Mouse (Mus musculus): Measurements from ENCODE around the gene Tssk6. TPM values are rescaled to one million over a fixed set of nuclear protein-coding genes. Genes with fewer than 3 reads are reported as not detected.

The Tssk6 gene
- total RNA-seq, 2 experiments from 2014 or later: 0.94 TPM; not detected in 1

Other genes starting within 250 kb of the Tssk6 start
- gene Zfp964, start 247.7 kb upstream of the Tssk6 start, total RNA-seq (2015; ENCODE audit: low replicate concordance): not detected in 2 replicates
- 0.09 and 0.14 TPM in 2 replicates for gene Zfp964, start 247.7 kb upstream of the Tssk6 start, total RNA-seq (2017; ENCODE audit: low replicate concordance)
- 10.7 and 15.6 TPM in 2 replicates for gene Zfp869, start 191.5 kb upstream of the Tssk6 start, total RNA-seq (2015; ENCODE audit: low replicate concordance)
- 23.1 and 30.1 TPM in 2 replicates for gene Zfp869, start 191.5 kb upstream of the Tssk6 start, total RNA-seq (2017; ENCODE audit: low replicate concordance)
- 5.2 and 7.1 TPM in 2 replicates for gene Zfp963, start 152.2 kb upstream of the Tssk6 start, total RNA-seq (2015; ENCODE audit: low replicate concordance)
- 3.2 and 3.7 TPM in 2 replicates for gene Zfp963, start 152.2 kb upstream of the Tssk6 start, total RNA-seq (2017; ENCODE audit: low replicate concordance)
- gene Gm20422, start 127.3 kb upstream of the Tssk6 start, total RNA-seq (2015; ENCODE audit: low replicate concordance): not detected in 2 replicates
- gene Gm20422, start 127.3 kb upstream of the Tssk6 start, total RNA-seq (2017; ENCODE audit: low replicate concordance): 2.9 TPM in 1 of 2 replicates, not detected in the other
- gene Atp13a1, start 111.0 kb upstream of the Tssk6 start, total RNA-seq (2015; ENCODE audit: low replicate concordance): 9.2 and 9.4 TPM in 2 replicates
- gene Atp13a1, start 111.0 kb upstream of the Tssk6 start, total RNA-seq (2017; ENCODE audit: low replicate concordance): 3.7 and 3.9 TPM in 2 replicates
- gene Zfp866, start 111.0 kb upstream of the Tssk6 start, total RNA-seq (2015; ENCODE audit: low replicate concordance): 13.1 and 14.0 TPM in 2 replicates
- gene Zfp866, start 111.0 kb upstream of the Tssk6 start, total RNA-seq (2017; ENCODE audit: low replicate concordance): 21.1 and 28.6 TPM in 2 replicates
- 14.2 and 20.1 TPM in 2 replicates for gene Gmip, start 93.5 kb upstream of the Tssk6 start, total RNA-seq (2015; ENCODE audit: low replicate concordance)
- gene Gmip, start 93.5 kb upstream of the Tssk6 start, total RNA-seq (2017; ENCODE audit: low replicate concordance): 15.5 and 24.4 TPM in 2 replicates
- gene Lpar2, start 79.8 kb upstream of the Tssk6 start, total RNA-seq (2015; ENCODE audit: low replicate concordance): 0.77 and 1.3 TPM in 2 replicates
- gene Lpar2, start 79.8 kb upstream of the Tssk6 start, total RNA-seq (2017; ENCODE audit: low replicate concordance): 0.28 and 0.85 TPM in 2 replicates
- gene Pbx4, start 69.7 kb upstream of the Tssk6 start, total RNA-seq (2015; ENCODE audit: low replicate concordance): 1.5 and 2.1 TPM in 2 replicates
- gene Pbx4, start 69.7 kb upstream of the Tssk6 start, total RNA-seq (2017; ENCODE audit: low replicate concordance): 2.8 TPM in 1 of 2 replicates, not detected in the other
- gene Cilp2, start 14.5 kb upstream of the Tssk6 start, total RNA-seq (2015; ENCODE audit: low replicate concordance): not detected in 2 replicates
- gene Cilp2, start 14.5 kb upstream of the Tssk6 start, total RNA-seq (2017; ENCODE audit: low replicate concordance): not detected in 2 replicates
- gene Ndufa13, start 374 bp downstream of the Tssk6 start, total RNA-seq (2015; ENCODE audit: low replicate concordance): 16.1 and 18.2 TPM in 2 replicates
- gene Ndufa13, start 374 bp downstream of the Tssk6 start, total RNA-seq (2017; ENCODE audit: low replicate concordance): 27.2 and 32.9 TPM in 2 replicates
- not detected in 2 replicates for gene Yjefn3, start 528 bp downstream of the Tssk6 start, total RNA-seq (2015; ENCODE audit: low replicate concordance)
- not detected in 2 replicates for gene Yjefn3, start 528 bp downstream of the Tssk6 start, total RNA-seq (2017; ENCODE audit: low replicate concordance)
- 22.8 and 30.2 TPM in 2 replicates for gene Gatad2a, start 94.2 kb downstream of the Tssk6 start, total RNA-seq (2015; ENCODE audit: low replicate concordance)
- 25.7 and 31.8 TPM in 2 replicates for gene Gatad2a, start 94.2 kb downstream of the Tssk6 start, total RNA-seq (2017; ENCODE audit: low replicate concordance)
- gene Mau2, start 140.6 kb downstream of the Tssk6 start, total RNA-seq (2015; ENCODE audit: low replicate concordance): 24.0 and 33.9 TPM in 2 replicates
- gene Mau2, start 140.6 kb downstream of the Tssk6 start, total RNA-seq (2017; ENCODE audit: low replicate concordance): 47.4 and 49.5 TPM in 2 replicates
- gene Sugp1, start 140.6 kb downstream of the Tssk6 start, total RNA-seq (2015; ENCODE audit: low replicate concordance): 8.2 and 10.6 TPM in 2 replicates
- gene Sugp1, start 140.6 kb downstream of the Tssk6 start, total RNA-seq (2017; ENCODE audit: low replicate concordance): 15.6 and 22.6 TPM in 2 replicates
- 2.3 TPM in 1 of 2 replicates, not detected in the other for gene Tm6sf2, start 170.7 kb downstream of the Tssk6 start, total RNA-seq (2015; ENCODE audit: low replicate concordance)
- 2.9 TPM in 1 of 2 replicates, not detected in the other for gene Tm6sf2, start 170.7 kb downstream of the Tssk6 start, total RNA-seq (2017; ENCODE audit: low replicate concordance)
- gene Hapln4, start 181.3 kb downstream of the Tssk6 start, total RNA-seq (2015; ENCODE audit: low replicate concordance): not detected in 2 replicates
- not detected in 2 replicates for gene Hapln4, start 181.3 kb downstream of the Tssk6 start, total RNA-seq (2017; ENCODE audit: low replicate concordance)
- not detected in 2 replicates for gene Ncan, start 218.7 kb downstream of the Tssk6 start, total RNA-seq (2015; ENCODE audit: low replicate concordance)
- not detected in 2 replicates for gene Ncan, start 218.7 kb downstream of the Tssk6 start, total RNA-seq (2017; ENCODE audit: low replicate concordance)
- 4.8 and 5.4 TPM in 2 replicates for gene Nr2c2ap, start 229.1 kb downstream of the Tssk6 start, total RNA-seq (2015; ENCODE audit: low replicate concordance)
- gene Nr2c2ap, start 229.1 kb downstream of the Tssk6 start, total RNA-seq (2017; ENCODE audit: low replicate concordance): 1.4 and 1.5 TPM in 2 replicates
- gene Rfxank, start 237.0 kb downstream of the Tssk6 start, total RNA-seq (2015; ENCODE audit: low replicate concordance): 8.1 and 16.3 TPM in 2 replicates
- 9.7 and 10.2 TPM in 2 replicates for gene Rfxank, start 237.0 kb downstream of the Tssk6 start, total RNA-seq (2017; ENCODE audit: low replicate concordance)
- gene Borcs8, start 237.3 kb downstream of the Tssk6 start, total RNA-seq (2015; ENCODE audit: low replicate concordance): 2.1 and 16.7 TPM in 2 replicates
- gene Borcs8, start 237.3 kb downstream of the Tssk6 start, total RNA-seq (2017; ENCODE audit: low replicate concordance): 15.5 and 30.7 TPM in 2 replicates
- not detected in 2 replicates for gene Mef2b, start 237.5 kb downstream of the Tssk6 start, total RNA-seq (2015; ENCODE audit: low replicate concordance)
- gene Mef2b, start 237.5 kb downstream of the Tssk6 start, total RNA-seq (2017; ENCODE audit: low replicate concordance): not detected in 2 replicates